Mouse (Mus musculus) kidney, postnatal 10 days (tissue): Measurements from ENCODE around the gene Olfr215.
"Not testable (repeated sequence)": the region's sequence is repeated elsewhere in the genome, so short reads cannot be mapped to it uniquely, and the experiment has no call there.

Source experiments
- DNase-seq: peaks from one replicate; pipeline ENCODE4 v3.0.0; 2021; ENCODE audit warnings: mixed read lengths

The Olfr215 gene

DNA sequence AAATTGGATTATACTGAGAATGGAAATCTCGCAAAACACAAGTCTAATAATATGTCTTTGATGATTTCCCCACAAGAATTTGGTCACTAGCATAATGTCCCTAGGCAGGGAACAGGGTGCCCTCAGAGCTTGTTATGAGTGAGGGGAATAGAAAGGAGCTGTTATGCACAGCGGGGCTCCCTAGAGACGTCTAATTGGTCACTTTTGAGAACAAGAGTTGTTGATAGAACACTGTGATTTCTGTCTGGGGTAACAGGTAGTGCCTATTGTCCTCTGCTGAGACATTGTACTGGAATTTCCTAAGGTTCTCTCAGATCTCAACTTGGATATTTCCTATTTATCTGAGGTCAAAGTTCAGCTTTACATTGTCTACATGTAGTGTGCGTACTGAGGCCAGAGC lies at the start of gene Olfr215:
TSS of gene Olfr215 (minus strand) at position 101 of the 400 bp plus-strand sequence.
- DNase-seq: no peak

DNA sequence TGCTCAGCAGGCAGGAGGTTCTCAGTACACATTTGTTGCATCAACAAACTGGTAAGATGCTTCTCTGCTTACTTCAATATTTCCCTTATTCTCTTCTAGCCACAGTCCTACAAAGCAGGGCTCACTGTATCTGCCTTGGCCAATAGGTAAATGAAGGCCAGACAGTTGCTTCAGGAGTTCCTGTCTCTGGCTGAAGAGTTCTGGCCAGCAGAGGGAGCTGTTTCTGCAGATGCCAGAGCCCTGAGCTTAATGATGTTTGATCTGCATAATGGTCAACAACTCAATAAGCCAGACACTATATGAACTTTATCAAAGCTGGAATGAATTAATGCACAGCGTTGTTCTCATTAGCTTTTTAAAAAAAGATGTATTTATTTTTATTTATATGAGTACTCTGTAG lies 48.1 kb upstream of the Olfr215 start:
- peak; percentile 92 for DNase-seq

DNA sequence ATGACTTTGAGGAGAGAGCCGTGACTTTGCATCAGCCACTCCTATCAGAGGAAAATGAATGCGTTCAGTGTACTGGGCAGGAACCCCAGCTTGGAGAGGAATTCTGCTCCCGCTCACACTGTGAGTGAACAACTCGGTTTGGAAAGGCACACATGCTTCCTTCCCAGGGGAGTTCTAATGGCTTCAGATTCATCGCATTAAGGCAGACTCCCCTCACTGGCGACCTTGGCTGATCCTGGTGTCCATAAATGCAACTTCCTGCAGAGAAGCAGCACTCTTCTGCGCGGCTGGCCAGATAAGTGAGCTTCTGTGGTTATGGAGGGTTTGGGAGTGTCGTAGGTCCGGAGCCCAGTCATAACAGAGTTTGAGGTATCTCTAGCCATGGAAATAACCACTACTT lies 45.8 kb upstream of the Olfr215 start:
- DNase-seq: no peak

DNA sequence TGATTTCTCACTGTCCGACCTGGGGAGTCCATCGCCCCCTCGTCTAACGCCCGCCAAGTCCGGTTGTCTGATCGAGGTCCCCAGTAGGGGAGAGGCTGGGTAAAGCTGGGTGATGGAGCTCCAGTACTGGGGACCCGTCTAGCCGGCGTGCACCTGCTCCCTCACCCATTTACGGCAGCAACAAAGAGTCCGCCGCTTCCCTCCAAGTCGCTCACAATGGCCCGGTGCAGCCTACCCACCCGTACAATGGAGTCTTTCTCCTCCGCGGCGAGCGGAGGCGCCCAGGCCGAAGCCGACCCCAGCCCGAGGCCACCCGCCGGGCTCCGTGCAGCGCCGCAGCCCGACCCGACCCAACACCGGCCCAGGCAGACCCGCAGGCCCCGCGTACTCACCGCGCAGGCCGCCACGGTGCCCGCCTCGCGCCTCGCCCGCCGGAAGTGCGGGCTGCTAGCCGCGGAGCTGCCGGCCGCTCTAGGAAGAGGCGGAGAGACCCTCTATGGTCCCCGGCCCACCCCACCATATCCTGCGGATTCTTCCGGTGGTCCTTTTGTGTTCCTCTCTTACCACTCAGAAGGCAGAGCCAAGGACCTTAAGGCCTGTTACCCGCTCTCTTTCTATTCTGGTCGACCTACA lies 44.7 kb upstream of the Olfr215 start, which contains the start of gene Zfp422:
TSS of gene Zfp422 (minus strand) at position 461 of the 633 bp plus-strand sequence.
- DNase-seq: peak; percentile 87

DNA sequence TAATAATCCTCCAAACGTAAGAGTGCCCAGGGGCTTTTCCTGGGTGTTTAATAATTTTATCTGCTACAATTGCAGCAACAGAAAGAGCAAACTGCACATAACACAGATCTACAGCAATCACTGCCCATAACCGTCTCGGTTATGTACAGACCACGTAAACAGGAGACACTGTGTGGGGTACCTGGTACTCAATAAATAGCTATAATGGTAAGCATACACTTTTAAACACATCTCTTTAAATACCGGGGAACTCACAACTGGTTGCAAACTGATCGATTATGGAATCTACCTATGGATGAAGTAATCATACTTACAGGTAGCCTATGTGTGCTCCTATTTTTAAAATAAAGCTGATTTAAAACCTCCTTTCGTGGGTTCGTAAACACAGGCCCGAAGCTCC lies 44.1 kb upstream of the Olfr215 start:
- DNase-seq: no peak

DNA sequence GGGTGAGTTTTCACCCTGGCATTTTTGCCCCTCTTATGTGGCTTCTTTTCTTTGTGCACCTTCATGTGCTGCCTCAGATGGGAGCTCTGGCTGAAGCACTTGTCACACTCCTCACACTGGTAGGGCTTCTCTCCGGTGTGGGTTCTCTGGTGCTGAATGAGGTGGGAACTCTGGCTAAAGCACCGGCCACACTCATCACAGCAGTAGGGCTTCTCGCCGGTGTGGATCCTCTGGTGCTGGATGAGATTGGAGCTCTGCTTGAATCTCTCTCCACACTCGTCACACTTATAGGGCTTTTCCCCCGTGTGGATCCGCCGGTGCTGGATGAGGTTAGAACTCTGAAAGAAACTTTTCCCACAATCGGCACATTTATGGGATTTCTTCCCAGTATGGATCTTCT lies 42.4 kb upstream of the Olfr215 start:
- not testable (repeated sequence) for DNase-seq

DNA sequence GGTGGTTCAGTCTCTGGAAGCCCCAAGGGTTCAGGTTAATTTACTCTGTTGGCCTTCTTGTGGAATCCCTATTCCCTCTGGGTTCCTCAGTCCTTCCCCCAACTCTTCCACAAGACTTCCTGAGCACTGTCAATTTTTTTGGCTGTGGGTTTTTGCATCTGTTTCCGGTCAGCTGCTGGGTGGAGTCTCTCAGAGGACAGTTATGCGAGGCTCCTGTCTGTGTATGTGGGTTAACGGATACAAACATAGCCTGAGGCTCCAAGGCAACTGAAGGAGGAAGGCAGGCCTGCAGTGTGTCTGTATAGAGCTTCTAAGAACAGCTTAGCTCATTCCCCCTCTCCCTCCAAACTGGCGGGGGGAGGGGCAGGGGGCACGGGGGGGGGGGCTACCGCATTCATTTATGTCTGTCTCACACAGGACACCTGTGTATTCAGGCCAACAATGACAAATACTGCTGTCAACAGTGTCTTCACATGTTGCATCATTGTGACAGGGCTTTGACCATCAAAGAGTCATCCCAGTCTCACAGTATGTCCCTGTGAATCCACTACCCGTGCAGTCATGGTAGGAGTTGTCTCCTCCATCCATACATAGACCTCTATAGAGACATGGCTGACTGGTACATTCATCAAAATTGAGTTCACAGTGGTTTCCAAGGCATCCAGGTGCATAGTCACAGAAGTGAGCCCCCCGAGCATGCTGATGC lies 37.5 kb upstream of the Olfr215 start:
- DNase-seq: no peak

DNA sequence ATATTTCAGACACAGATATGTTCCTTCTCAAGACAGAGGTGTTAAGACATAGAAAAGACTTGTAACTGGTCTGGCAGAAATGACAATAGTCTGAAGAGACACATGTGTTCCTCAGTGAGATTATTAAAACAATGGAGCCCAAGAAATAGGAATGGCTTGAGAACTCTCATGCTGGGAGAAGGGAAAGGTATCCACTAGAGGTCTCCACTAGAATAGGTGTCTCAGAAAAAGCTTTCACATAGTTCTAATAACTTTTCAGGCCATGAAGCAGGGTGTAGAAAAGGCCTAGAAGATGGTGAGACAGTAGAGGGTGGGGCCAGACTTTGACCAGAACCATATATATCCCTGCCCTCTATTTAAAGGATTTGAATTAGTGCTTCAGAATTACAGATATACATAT lies 34.1 kb upstream of the Olfr215 start:
- DNase-seq: no peak

DNA sequence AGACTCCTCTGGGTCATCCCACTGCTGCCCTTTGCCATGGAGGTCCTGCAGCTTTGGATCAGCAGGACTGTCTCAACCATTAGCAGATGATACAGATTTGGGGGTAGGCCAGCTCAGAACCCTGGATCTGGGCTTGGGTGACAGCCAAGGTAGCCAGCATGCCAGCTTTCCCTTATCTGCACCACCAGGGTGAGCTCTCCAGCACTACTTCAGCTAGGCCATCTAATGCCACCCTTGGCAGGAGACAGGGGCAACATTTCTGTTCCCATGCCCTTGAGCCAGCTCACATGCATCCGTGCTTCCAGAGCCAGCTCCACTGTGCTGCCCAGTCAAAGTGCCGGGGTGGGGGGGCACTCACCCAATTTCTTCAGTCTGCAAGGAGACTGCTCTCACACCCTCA lies 31.7 kb upstream of the Olfr215 start:
- no peak for DNase-seq

DNA sequence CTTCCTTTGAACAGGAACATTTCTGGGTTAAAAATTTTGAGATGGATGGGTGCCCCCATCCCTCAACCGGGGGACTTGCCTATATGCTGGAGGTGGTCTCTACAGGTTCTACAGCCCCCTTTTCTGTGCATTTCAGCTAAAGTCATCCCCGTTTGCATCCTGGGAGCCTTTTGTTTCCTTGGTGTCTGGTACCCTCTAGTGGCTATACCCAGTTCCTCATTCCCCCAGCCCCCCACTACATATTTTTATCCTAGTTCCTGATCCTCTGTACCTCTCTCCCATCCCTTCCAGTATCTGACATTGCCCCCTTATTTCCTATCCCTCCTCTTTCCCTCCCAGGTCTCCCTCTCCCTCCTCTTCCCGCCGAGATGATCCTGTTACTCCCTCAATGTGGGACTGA lies 23.2 kb upstream of the Olfr215 start:
- no peak for DNase-seq

DNA sequence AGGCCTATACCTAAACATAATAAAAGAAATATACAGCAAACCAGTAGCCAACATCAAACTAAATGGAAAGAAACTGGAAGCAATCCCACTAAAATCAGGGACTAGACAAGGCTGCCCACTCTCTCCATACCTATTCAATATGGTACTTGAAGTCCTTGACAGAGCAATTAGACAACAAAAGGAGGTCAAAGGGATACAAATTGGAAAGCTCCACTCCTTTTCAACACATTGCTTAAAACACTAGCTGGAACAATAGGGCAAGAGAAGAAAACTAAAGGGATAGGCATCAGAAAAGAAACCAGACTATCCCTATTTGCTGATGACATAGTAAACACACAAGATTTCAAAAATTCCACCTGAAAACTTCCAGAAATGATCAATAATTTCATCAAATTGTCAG lies 17.0 kb upstream of the Olfr215 start:
- DNase-seq: not testable (repeated sequence)

DNA sequence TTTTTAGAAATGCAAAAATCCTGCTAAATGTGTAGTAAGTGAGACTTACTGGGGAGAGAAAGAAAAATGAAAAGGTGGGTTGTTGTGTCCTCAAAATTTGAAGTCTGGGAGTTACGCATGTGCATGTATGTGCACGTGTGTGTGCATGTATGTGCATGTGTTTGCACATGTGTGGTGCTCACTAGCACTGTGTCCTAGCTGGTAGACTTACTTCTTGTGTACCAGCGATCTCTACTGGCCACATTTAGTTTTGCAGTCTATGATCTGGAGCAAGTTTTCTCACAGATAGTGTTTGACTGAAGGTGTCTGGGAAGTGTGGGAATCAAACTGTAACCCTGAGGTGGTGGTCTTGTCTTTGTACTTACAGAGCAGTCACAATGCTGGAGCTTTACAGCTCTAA lies 14.2 kb downstream of the Olfr215 start:
- DNase-seq: peak; percentile 43

DNA sequence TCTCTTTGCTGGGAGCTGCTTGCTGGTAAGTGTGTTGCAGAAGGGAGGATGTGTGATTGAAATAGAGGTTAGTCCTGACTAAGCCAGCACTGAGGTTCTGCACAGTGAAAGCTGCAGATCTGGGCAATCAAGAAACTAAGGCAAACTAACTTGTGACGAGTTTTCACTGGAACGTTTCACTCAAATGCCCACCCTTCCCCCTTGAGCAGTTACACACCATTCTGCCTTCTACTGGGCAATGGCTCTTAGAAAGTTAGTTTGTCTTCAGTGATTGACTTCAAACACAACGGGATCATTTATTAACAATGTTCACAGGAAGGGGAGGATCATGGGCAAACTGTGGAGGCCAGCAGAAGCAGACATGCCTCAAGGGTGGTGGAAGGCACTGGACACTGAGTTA lies 29.0 kb downstream of the Olfr215 start:
- no peak for DNase-seq

DNA sequence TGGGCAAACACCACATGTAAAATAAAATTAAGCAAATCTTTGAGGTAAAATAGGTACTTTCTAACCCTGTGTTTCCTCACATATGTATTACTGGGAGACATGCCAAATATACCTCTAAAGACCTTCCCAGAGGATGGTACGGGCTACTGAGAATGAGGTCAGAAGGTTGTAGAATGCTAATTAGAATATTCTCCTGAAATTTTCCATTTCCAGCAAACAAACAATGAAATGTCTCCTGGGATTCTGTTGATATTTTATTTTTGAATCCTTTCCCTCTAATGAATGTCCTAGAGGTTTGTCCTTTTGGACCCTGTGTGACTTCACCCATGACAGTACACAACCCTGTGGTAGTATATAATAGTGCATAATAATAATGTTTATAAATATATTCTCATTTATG lies 30.1 kb downstream of the Olfr215 start, which contains the start of gene Olfr214:
TSS of gene Olfr214 (plus strand) at position 301 of the 400 bp plus-strand sequence.
- no peak for DNase-seq

DNA sequence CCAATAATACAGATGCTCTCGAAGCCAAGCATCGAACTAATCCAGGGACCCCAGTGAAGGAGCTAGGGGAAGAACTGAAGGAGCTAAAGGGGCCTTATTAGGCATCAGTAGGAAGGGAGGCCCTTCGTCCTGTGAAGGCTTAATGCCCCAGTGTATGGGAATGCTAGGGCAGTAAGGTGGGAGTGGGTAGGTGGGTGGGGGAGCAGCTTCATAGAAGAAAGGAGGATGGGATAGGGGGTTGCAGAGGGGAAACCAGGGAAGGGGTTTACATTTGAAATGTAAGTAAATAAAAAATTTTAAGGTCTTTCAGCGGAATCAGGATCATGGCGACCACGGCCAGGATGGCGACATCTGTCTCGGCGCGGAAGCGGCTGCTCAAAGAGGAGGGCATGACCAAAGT lies 33.2 kb downstream of the Olfr215 start, which contains the start of gene Gm5580:
TSS of gene Gm5580 (plus strand) at position 301 of the 400 bp plus-strand sequence.
- not testable (repeated sequence) for DNase-seq

DNA sequence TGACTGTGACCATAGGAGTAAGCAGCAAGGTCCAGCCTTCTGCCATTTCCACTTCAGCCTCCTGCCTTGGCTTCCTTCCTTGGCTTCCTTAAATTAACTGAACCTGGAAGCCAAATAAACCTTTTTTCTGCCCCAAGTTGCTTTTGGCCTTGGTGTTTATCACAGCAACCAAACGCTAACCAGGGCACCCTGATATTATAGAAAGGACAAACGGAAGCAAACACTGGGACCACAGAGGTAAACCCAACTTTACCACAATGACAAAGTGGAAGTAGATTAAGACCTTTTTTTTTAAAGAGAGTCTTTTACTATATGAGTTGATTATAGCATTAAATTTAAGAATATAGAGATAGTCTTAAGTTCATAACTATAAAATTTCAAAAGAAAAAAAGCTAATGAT lies 41.5 kb downstream of the Olfr215 start:
- DNase-seq: no peak

DNA sequence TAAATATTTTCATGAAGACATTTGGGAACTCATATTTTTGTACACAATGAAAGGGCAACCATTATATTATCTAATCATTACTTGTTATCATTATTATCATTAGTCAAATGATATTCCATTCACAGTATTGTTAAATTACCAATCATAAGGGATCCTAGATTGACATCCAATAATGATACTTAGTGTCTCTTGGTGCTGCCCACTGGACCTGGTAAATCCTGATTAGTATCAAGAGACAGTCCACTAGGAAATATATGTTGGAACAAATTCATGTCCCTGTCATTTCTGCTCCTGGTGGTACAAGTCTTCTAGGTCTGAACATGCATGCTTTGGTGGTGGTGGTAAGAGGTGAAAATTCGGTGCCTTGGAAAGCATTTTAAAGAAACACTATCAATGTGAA lies 45.8 kb downstream of the Olfr215 start, which contains the start of gene Olfr213:
TSS of gene Olfr213 (plus strand) at position 301 of the 400 bp plus-strand sequence.
- no peak for DNase-seq
